Mouse (Mus musculus): ENCODE results near the gene Tas2r105. TPM values are rescaled to one million over a fixed set of nuclear protein-coding genes. Genes with fewer than 3 reads are reported as not detected.

Tas2r105 gene
- total RNA-seq (2021) = not detected
- long read RNA-seq, experiment 1 = 0 reads
- long read RNA-seq, experiment 2 = 0 reads

- no peak for DNase-seq (ENCODE audit: extremely low spot score in 1 of 2, low spot score in 2 of 2)
- Histone ChIP-seq H3K27ac (no peak within 1 kb of the TSS), H3K4me3 (no peak within 1 kb of the TSS)
- TF ChIP-seq CTCF (IDR thresholded peaks at IDR 0.05) = no peak
- intact Hi-C loops (cut with DNase I) = no loop called here
These were observed at the start of gene Tas2r105 for GRCm38 (mm10) chr6:131687395-131687794. Gene Tas2r105 (minus strand): TSS chr6:131687495.

DNA sequence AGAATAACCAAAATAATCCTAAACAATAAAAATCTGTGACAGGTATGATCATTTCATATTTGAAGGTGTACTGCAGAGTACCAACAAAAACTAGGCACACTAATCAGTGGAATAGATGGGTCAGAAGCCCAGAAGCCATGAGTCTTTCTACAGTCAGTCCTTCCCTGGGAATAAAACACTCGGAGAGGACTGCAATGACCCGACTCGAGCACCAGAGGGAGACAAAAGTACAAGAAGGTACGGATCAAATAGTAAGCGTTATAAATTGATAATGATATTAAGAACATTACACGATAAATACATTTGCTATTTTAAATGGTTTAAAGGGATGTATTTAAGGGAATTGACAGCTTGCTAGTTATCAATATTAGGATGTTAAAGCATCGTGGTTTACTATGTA, 25.5 kb upstream of the Tas2r105 start:
- intact Hi-C loops (cut with DNase I) = no loop called here
- no peak for TF ChIP-seq CTCF (IDR thresholded peaks at IDR 0.05)
- H3K27ac ChIP-seq = no peak overlapping the region
- H3K4me3 ChIP-seq = no peak overlapping the region
- DNase-seq (ENCODE audit: extremely low spot score in 1 of 2, low spot score in 2 of 2) = no peak

DNA sequence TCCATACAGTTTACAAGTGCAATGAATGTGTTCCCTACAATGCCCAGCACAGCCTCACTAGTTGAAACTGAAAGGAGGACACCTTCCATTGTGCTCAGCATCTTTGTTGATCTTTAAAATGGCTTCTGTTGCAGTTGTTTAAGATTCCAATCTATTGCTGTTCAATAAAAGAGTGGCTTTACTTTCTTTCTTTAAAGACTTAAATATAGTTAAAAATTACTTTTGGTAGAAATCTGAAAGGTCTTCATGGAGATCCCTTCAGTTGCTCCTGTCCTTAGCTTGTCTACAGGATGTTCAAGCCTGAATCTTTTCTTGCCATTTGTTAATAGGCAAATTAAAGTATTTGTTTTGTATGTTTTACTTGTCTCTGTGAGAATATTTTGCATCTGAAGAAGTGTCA, 2.7 kb upstream of the Tas2r105 start, which contains the start of gene Tas2r114:
Gene Tas2r114 (minus strand): TSS at position 101 of the 400 bp plus-strand sequence.
- no peak for TF ChIP-seq CTCF (IDR thresholded peaks at IDR 0.05)
- intact Hi-C loops (cut with DNase I) = no loop called here
- no peak within 1 kb of the TSS for H3K27ac ChIP-seq
- H3K4me3 ChIP-seq = no peak within 1 kb of the TSS
- DNase-seq (ENCODE audit: extremely low spot score in 1 of 2, low spot score in 2 of 2) = no peak

DNA sequence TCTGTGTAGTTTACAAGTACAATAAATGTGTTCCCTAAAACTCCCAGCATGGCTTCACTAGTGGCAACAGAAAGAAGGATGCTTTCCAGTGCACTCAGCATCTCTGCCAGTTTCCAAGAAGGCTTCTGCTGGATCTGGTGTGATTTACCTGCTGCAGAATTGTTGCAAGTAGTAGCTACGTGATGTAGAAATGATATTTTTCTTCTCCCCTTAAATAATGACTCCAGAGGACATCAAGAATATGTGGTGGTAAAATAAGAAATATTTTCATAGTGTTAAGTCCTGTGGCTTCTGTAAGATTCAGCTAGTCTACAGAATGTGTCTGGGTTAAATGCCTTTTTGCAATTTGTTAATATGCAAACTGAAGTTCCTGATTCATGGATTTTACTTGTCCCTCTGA, 1.7 kb downstream of the Tas2r105 start, which contains the start of gene Tas2r104:
Gene Tas2r104 (minus strand): TSS at position 101 of the 400 bp plus-strand sequence.
- H3K27ac ChIP-seq = no peak within 1 kb of the TSS
- DNase-seq (ENCODE audit: extremely low spot score in 1 of 2, low spot score in 2 of 2) = no peak
- intact Hi-C loops (cut with DNase I) = no loop called here
- no peak within 1 kb of the TSS for H3K4me3 ChIP-seq
- TF ChIP-seq CTCF (IDR thresholded peaks at IDR 0.05) = no peak

DNA sequence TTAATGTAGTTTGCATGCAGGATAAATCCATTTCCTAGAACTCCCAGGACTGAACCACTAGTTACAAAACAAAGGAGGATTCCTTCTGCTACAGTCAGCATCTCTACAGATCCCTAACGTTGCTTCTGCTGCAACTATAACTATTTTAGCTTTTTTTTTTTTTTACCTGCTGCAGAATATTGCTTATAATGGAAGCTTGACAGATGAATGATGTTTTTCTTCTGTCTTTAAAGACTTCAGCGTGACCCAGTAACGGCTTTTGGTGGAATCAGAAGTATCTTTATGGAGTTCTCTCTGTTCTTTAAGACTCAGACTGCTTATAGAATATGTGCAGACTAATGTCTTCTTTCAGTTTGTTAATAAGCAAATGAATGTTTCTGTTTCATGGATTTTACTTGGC, 8.5 kb downstream of the Tas2r105 start, which contains the start of gene Tas2r106:
Gene Tas2r106 (minus strand): TSS at position 101 of the 400 bp plus-strand sequence.
- intact Hi-C loops (cut with DNase I) = no loop called here
- Histone ChIP-seq H3K27ac (no peak within 1 kb of the TSS), H3K4me3 (no peak within 1 kb of the TSS)
- no peak for DNase-seq (ENCODE audit: extremely low spot score in 1 of 2, low spot score in 2 of 2)
- no peak for TF ChIP-seq CTCF (IDR thresholded peaks at IDR 0.05)

- TF ChIP-seq CTCF (IDR thresholded peaks at IDR 0.05) = no peak
- DNase-seq (ENCODE audit: extremely low spot score in 1 of 2, low spot score in 2 of 2) = no peak
- intact Hi-C loops (cut with DNase I) = no loop called here
- no peak within 1 kb of the TSS for H3K4me3 ChIP-seq
- H3K27ac ChIP-seq = no peak within 1 kb of the TSS
These were observed 27.2 kb downstream of the Tas2r105 start, which contains the start of gene Tas2r107 for GRCm38 (mm10) chr6:131660049-131660448. Gene Tas2r107 (minus strand): TSS chr6:131660149.

Other genes with a start within 250 kb of the Tas2r105 start
- not detected for gene 5430401F13Rik, start 201.1 kb downstream of the Tas2r105 start, total RNA-seq (2021)
- gene Gm6619, start 201.1 kb downstream of the Tas2r105 start, total RNA-seq (2021) = not detected
- gene Tas2r130, start 56.6 kb downstream of the Tas2r105 start, total RNA-seq (2021) = not detected
- not detected for gene Tas2r107, start 27.3 kb downstream of the Tas2r105 start, total RNA-seq (2021)
- gene Tas2r106, start 8.6 kb downstream of the Tas2r105 start, total RNA-seq (2021) = not detected
- not detected for gene Tas2r104, start 1.8 kb downstream of the Tas2r105 start, total RNA-seq (2021)
- not detected for gene Tas2r114, start 2.6 kb upstream of the Tas2r105 start, total RNA-seq (2021)